Mouse (Mus musculus) midbrain, embryonic 11.5 days (tissue): ENCODE results near the gene Cd6. TPM values are rescaled to one million over a fixed set of nuclear protein-coding genes. Genes with fewer than 3 reads are reported as not detected.

Experiments used
- ATAC-seq: fragments of 200-750 bp; cut with Nextera tagmentation; 2 replicates; pipeline ENCODE4 v1.8.0; 2017; ENCODE audit warnings: moderate TSS enrichment, moderate library complexity; ENCODE audit not compliant: low FRiP score
- DNase-seq: peaks from one replicate; pipeline ENCODE4 v3.0.0; 2015; ENCODE audit warnings: low spot score; ENCODE audit errors: missing footprints
- H3K27ac ChIP-seq: fragments of 300-500 bp; sonication (generic); 2 replicates; pipeline ENCODE4 v1.5.1; 2014; ENCODE audit warnings: low read depth, low read length
- H3K27me3 ChIP-seq: fragments of 300-500 bp; sonication (generic); 2 replicates; pipeline ENCODE4 v1.6.1; 2014; ENCODE audit warnings: mild to moderate bottlenecking, low read length, moderate library complexity, mixed read lengths; ENCODE audit not compliant: control insufficient read depth, insufficient read depth
- H3K36me3 ChIP-seq: fragments of 300-500 bp; sonication (generic); 2 replicates; pipeline ENCODE4 v1.6.1; 2014; ENCODE audit warnings: mild to moderate bottlenecking, low read length, moderate library complexity, mixed read lengths; ENCODE audit not compliant: control insufficient read depth, insufficient read depth
- H3K4me1 ChIP-seq: fragments of 300-500 bp; sonication (generic); 2 replicates; pipeline ENCODE4 v1.6.1; 2014; ENCODE audit warnings: low read length; ENCODE audit not compliant: control insufficient read depth, insufficient read depth
- H3K4me2 ChIP-seq: fragments of 300-500 bp; sonication (generic); 2 replicates; pipeline ENCODE4 v1.6.1; 2014; ENCODE audit warnings: mild to moderate bottlenecking, moderate library complexity
- H3K4me3 ChIP-seq: fragments of 300-500 bp; sonication (generic); 2 replicates; pipeline ENCODE4 v1.5.1; 2014; ENCODE audit warnings: low read depth, low read length
- H3K9ac ChIP-seq: fragments of 300-500 bp; sonication (generic); 2 replicates; pipeline ENCODE4 v1.6.1; 2014; ENCODE audit warnings: low read length
- H3K9me3 ChIP-seq: fragments of 300-500 bp; sonication (generic); 2 replicates; pipeline ENCODE4 v1.6.1; 2016; ENCODE audit warnings: low read length; ENCODE audit not compliant: control insufficient read depth
- WGBS: fragments of 180-500 bp; shearing (Covaris S2); extraction: QIAGEN DNeasy Blood & Tissue Kit; methylation state at CpG from one replicate; pipeline ENCODE4 v1.1.7; 2014; 5-methylcytosine and 5-hydroxymethylcytosine counted together
- polyA plus RNA-seq: library from polyadenylated mRNA; unstranded; fragments of >200 nt; fragmentation: Nextera tagmentation; extraction: Ambion mirVana; gene quantifications from 2 replicates; pipeline ENCODE4 v1.2.1, GENCODE M21; 2014

The Cd6 gene
- polyA plus RNA-seq, 1 experiment from 2014 or later = not detected

DNA sequence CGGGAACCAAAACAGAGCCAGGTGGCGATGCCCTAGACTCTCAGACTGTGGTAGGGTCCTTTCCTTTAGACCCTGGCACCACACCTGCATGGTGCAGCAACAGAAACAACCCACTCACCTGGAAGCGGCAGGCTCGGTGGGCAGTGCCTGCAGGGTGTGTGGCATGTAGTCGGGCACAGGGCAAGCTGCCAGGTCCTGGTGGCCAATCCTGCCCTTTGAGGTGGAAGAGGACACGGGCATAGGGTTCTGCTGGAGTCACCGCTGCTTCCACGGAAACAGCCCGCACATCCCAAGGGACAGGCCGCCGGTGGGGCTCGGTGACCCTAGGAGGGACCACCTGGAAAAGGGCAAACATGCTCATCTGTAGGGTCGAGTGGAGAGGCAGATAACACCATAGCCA lies 36.5 kb upstream of the Cd6 start:
- 92% methylated on average over 13 of the region's 13 CpGs for WGBS
- H3K9me3 ChIP-seq = no peaks in the 10 kb centered on the region
- no peak overlapping the region for H3K4me3 ChIP-seq
- H3K9ac ChIP-seq = no peak overlapping the region
- H3K4me2 ChIP-seq = no peak overlapping the region
- H3K36me3 ChIP-seq = peaks cover 39% of the 10 kb centered on the region
- ATAC-seq = no peak
- H3K4me1 ChIP-seq = peaks cover 17% of the 10 kb centered on the region
- H3K27me3 ChIP-seq = no peaks in the 10 kb centered on the region
- no peak overlapping the region for H3K27ac ChIP-seq
- no peak for DNase-seq

DNA sequence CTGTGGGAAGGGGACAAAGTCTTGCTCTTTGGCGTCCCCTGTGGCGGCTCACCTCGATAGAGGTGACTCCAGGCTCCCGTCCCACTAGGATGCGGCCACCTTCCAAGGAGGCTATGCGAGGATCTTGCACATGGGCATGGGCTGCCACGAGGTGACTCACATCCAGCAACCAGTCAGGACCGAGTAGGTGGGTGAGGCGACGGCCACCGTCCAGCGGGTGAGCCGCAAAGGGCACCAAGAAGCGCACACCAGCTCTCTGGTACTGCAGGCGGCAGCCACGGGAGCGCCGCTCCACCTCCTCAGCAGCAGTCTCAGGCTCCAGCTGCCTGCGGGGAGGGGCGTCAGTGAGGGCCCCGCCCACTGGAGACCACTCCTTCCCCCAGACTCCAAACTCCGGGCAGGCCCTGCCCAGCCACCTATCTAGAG lies 30.2 kb upstream of the Cd6 start:
- WGBS = 51% methylated on average over 22 of the region's 22 CpGs

DNA sequence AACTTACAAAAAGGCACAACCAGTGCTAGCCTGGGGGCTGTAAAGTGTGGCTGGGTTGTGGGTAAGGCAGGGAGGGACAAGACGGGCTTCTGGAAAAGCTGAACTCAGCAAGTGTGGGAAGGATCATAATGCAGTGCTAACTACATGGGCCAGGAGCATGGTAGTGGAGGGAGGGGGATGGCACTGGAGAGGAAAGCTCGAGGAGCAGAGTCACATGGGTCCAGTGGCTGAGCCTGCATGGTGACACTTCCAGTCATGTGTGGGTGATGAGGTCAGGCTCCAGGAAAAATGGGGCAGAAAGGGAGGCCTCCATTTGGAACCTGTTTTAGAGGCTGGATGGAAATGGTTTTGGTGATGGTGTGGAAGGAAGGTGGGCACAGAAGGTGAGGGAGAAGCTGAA lies 26.7 kb upstream of the Cd6 start:
- Histone ChIP-seq H3K27ac (no peak overlapping the region), H3K36me3 (peaks cover 33% of the 10 kb centered on the region), H3K27me3 (no peaks in the 10 kb centered on the region), H3K4me2 (no peak overlapping the region), H3K4me1 (no peaks in the 10 kb centered on the region), H3K4me3 (no peak overlapping the region), H3K9me3 (no peaks in the 10 kb centered on the region), H3K9ac (no peak overlapping the region)
- 56% methylated on average over 2 of the region's 2 CpGs for WGBS
- ATAC-seq (peak; percentile 39; the same call in 1 of the 2 replicates), DNase-seq (peak; percentile 59)

More for the DNA sequence above, 30.2 kb upstream of the Cd6 start:
- DNase-seq = no peak
- Histone ChIP-seq H3K27ac (no peak overlapping the region), H3K4me3 (no peak overlapping the region), H3K4me2 (no peak overlapping the region), H3K36me3 (peaks cover 57% of the 10 kb centered on the region), H3K4me1 (no peaks in the 10 kb centered on the region), H3K9me3 (no peaks in the 10 kb centered on the region), H3K27me3 (no peaks in the 10 kb centered on the region), H3K9ac (no peak overlapping the region)
- peak; percentile 13; the same call in 1 of the 2 replicates for ATAC-seq

DNA sequence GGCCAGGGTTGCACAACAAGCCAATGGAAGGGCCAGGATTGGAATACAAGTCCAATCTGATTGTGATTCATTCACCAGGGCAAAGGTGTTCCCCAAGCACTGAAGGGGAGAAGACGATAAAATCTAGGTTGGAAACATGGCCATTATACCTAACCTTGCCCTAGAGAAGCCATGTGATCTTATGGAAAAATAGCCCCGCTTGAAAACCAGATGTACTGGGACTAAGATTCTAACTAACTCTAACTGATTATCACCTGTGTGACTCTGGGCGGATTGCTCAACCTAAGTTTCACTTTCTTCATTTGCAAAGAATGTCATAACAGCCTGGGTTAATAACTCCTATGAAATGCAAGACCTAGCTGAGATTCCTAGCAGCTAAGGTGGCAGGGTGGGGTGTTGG lies 25.6 kb upstream of the Cd6 start:
- no peaks in the 10 kb centered on the region for H3K4me1 ChIP-seq
- no peak overlapping the region for H3K4me2 ChIP-seq
- no peak overlapping the region for H3K9ac ChIP-seq
- no peaks in the 10 kb centered on the region for H3K9me3 ChIP-seq
- 92% methylated on average over 3 of the region's 3 CpGs for WGBS
- H3K27ac ChIP-seq = no peak overlapping the region
- no peak for ATAC-seq
- DNase-seq = peak; percentile 81
- H3K4me3 ChIP-seq = no peak overlapping the region
- no peaks in the 10 kb centered on the region for H3K27me3 ChIP-seq
- peaks cover 28% of the 10 kb centered on the region for H3K36me3 ChIP-seq

DNA sequence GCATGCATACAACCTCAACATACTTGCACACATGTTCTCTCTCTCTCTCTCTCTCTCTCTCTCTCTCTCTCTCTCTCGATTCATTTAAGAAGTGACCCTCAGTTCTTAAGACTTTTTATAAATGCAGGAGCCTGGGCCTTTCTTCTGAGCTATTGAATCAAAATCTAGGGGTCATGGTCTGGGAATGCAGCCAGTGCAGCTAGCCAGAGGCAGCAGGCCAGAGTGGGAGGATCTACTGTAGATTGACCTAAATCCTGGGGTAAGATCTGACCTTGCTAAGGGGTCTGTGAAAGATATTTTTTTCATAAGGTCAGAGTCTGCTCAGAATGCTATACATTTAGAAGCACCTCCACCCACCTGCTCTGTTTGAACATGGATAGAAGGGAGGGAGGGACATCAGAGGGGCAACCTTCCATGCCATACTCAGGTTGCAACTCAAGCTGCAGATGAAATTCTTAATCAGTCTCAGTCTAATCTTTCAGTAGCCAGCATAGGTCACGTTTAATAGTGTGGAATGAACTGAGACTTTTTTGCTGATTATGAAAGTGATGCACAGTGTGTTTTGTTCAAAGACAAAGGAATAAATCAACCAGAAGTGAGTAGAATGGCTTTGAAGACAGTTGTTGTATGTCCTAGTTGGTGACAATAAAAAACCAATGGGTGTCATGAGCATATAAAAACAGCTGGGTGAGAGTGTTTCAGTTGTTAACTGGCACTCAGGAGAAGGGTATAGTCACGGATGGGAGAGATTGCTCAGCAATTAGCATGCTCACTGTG lies 17.6 kb upstream of the Cd6 start:
- Histone ChIP-seq H3K4me3 (no peak overlapping the region), H3K27ac (no peak overlapping the region), H3K9ac (no peak overlapping the region), H3K4me1 (no peaks in the 10 kb centered on the region), H3K27me3 (no peaks in the 10 kb centered on the region; the same call in 1 of the 2 replicates), H3K36me3 (no peaks in the 10 kb centered on the region), H3K4me2 (no peak overlapping the region), H3K9me3 (no peaks in the 10 kb centered on the region)
- ATAC-seq (no peak), DNase-seq (peak; percentile 23)
- 58% methylated on average over 3 of the region's 3 CpGs for WGBS

DNA sequence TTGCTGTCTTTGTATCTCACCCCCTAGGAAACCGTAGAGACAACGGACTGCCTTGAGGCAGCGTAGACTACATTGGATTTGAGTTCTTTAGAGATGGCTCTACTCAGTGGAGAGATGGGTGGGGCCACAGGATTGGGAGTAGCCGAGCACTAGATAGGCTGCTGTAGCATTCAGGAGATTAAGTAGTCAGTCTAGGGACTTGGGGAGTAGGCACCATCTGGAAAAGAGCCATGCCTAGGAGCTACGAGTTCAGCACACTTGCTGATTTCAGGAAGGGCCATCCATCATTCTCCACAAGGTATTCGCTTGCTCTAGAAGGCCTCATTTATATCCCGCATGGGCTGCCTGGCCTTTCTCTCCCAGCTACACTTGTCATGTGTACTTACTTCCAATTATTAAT lies 16.3 kb upstream of the Cd6 start:
- ATAC-seq = no peak
- H3K27me3 ChIP-seq = no peaks in the 10 kb centered on the region; the same call in 1 of the 2 replicates
- no peaks in the 10 kb centered on the region for H3K4me1 ChIP-seq

DNA sequence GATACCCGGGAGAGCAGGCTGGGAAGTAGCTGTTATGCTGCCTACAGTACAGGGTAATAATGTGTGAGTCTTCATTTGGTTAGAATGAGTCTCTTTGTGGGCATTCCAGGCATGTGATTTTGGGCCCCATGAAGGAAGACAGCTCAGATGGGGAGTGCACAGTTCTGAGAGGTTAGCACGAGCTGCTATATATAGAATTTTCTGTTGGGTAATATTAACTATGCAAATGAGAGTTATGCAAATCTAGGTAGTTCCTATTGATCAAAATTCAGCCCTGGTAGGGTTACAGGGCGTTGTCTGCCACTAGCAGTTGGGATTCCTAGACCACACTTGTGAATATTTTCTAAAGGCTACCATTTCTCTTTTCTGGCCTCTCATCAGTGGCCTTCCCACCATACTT lies 15.6 kb upstream of the Cd6 start:
- H3K4me2 ChIP-seq = no peak overlapping the region
- ATAC-seq (no peak), DNase-seq (peak; percentile 49)
- WGBS = 83% methylated on average over 3 of the region's 3 CpGs
- H3K9ac ChIP-seq = no peak overlapping the region
- H3K27me3 ChIP-seq = no peaks in the 10 kb centered on the region; the same call in 1 of the 2 replicates
- no peaks in the 10 kb centered on the region for H3K4me1 ChIP-seq
- H3K4me3 ChIP-seq = no peak overlapping the region
- no peaks in the 10 kb centered on the region for H3K9me3 ChIP-seq
- H3K36me3 ChIP-seq = no peaks in the 10 kb centered on the region
- H3K27ac ChIP-seq = no peak overlapping the region

More for the DNA sequence above, 16.3 kb upstream of the Cd6 start:
- DNase-seq = peak; percentile 57
- no peaks in the 10 kb centered on the region for H3K9me3 ChIP-seq
- no peak overlapping the region for H3K27ac ChIP-seq
- 74% methylated on average over 7 of the region's 7 CpGs for WGBS
- H3K36me3 ChIP-seq = no peaks in the 10 kb centered on the region
- H3K4me2 ChIP-seq = no peak overlapping the region
- H3K9ac ChIP-seq = no peak overlapping the region
- H3K4me3 ChIP-seq = no peak overlapping the region

DNA sequence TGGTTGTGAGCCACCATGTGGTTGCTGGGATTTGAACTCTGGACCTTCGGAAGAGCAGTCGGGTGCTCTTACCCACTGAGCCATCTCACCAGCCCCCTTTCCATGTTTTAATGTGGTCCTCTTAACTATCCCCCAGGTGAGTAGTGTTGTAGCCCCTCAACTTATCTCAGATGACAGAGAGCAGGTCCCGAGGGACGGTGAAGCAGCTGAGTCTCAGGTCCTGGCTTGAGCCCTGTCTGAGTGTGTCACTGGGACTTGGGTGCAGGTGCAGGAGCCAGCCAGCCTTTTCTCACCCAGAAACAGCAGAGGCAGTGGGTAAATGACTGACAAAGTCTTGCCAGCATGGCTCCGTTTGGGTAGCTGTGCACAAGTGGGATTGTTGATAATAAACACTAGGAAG lies 14.3 kb upstream of the Cd6 start:
- no peak for ATAC-seq
- Histone ChIP-seq H3K4me3 (no peak overlapping the region), H3K9ac (no peak overlapping the region), H3K4me1 (no peaks in the 10 kb centered on the region), H3K36me3 (no peaks in the 10 kb centered on the region), H3K27ac (no peak overlapping the region), H3K9me3 (no peaks in the 10 kb centered on the region), H3K4me2 (no peak overlapping the region), H3K27me3 (no peaks in the 10 kb centered on the region; the same call in 1 of the 2 replicates)
- WGBS = 91% methylated on average over 5 of the region's 5 CpGs
- DNase-seq = peak; percentile 21

DNA sequence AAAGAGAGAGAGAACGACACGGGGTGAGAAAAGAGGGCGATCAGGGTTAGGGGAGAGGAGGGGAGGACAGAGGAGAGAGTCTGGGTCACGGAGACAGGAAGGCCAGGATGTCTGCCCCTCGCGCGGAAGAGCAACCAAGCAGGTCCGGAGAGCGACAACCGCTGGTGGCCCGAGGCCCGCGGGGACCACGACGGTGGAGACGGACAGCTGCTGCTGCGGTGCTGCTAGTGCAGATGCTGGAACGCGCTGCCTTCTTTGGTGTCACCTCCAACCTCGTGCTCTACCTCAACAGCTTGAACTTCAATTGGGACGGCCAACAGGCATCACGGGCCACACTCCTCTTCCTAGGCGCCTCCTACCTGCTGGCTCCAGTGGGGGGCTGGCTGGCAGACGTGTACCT lies 13.1 kb upstream of the Cd6 start:
- Histone ChIP-seq H3K27me3 (no peaks in the 10 kb centered on the region; the same call in 1 of the 2 replicates), H3K9ac (no peak overlapping the region), H3K4me1 (no peaks in the 10 kb centered on the region), H3K4me3 (no peak overlapping the region), H3K4me2 (no peak overlapping the region), H3K27ac (no peak overlapping the region), H3K9me3 (no peaks in the 10 kb centered on the region), H3K36me3 (no peaks in the 10 kb centered on the region)
- peak; percentile 82 for DNase-seq
- ATAC-seq = no peak
- 31% methylated on average over 24 of the region's 24 CpGs for WGBS
